Mouse (Mus musculus) CD4-positive, CD25-positive, alpha-beta regulatory T cell, adult 4 months (primary cell): ENCODE measurements around the gene Snx8. TPM values are rescaled to one million over a fixed set of nuclear protein-coding genes. Genes with fewer than 3 reads are reported as not detected.
"Not testable (repeated sequence)": the region's sequence is repeated elsewhere in the genome, so short reads cannot be mapped to it uniquely, and the experiment has no call there.

Experiments
- ATAC-seq: one replicate; pipeline ENCODE4 v1.8.0; 2017
- polyA plus RNA-seq, 2 experiments: library from polyadenylated mRNA; unstranded; fragments of 100-300 nt; shearing (Covaris generic); gene quantifications; one replicate each; pipeline ENCODE4 v1.2.1; 2017

The Snx8 gene
- polyA plus RNA-seq, 2 experiments from 2014 or later: 0.30 to 6.1 TPM

- no peak for ATAC-seq
These were observed 5.5 kb downstream of the Snx8 start for GRCm38 (mm10) chr5:140383559-140383958.

GRCm38 (mm10) chr5:140382688-140383087 is 6.4 kb downstream of the Snx8 start:
- ATAC-seq: no peak

- no peak for ATAC-seq
These were observed 7.9 kb downstream of the Snx8 start for GRCm38 (mm10) chr5:140381156-140381555.

DNA sequence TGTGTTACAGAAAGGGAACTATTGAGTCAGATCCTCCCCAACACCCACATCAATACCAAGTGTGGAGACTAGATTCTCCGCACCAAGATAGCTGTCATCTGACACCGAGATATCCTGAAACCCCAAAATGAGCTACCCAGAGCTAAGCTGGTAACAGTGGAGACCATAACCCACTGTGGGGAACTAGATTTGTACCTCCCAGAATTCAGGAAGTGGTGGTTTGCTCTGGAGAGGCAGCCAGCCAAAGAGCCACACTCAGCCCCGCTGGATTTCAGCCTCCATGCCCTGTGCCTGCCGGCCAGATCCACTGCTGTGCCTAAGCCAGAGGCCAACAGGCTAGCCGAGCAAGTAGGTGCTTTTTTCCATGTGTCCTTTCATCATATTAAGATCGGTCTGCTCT is 9.8 kb downstream of the Snx8 start:
- no peak for ATAC-seq

GRCm38 (mm10) chr5:140378121-140378853 is 10.8 kb downstream of the Snx8 start:
- no peak for ATAC-seq

DNA sequence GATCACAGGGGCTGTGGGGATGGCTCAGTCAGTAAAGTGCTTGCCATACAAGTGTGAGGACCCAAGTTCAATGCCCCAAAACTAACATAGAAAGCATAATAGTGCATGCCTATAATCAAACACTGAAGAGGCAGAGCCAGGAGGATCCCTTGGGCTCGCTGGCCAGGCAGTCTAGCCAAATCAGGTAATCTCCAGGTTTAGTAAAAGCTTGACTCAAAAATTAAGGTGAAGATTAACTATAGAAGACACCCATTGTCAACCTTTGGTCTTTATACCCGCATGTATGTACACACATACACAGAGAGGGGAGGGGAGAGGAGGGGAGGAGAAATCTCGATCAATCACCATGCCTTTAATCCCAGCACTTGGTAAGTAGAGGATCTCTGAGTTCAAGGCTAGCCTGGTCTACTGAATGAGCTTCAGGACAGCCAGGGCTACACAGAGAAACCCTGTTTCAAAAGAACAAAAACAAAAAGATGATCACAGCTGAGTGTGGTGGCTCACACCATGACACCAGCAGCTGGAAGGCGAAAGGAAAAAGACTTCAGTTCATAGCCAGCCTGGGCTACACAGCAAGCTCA is 13.7 kb downstream of the Snx8 start:
- no peak for ATAC-seq

DNA sequence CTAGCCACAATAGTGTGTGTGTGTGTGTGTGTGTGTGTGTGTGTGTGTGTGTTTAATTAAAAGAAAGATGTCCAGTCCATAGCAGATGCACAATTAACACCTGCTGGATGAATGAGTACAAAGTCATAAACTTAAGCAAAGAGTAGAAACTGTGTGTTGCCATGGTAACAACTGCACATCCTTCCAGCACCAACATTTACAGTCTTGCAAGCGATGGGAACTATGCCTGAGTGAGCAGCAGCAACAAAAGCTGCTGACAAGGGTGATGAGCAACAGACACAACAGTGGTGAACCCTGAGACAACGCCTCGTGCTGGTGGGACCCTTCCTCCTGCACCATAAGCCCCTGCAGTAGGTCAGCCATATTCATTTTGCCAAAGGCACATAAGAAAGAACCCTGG is 14.8 kb downstream of the Snx8 start:
- no peak for ATAC-seq

GRCm38 (mm10) chr5:140373711-140374110 is 15.4 kb downstream of the Snx8 start:
- no peak for ATAC-seq

- no peak for ATAC-seq
These were observed 17.4 kb downstream of the Snx8 start for GRCm38 (mm10) chr5:140371671-140372070.

DNA sequence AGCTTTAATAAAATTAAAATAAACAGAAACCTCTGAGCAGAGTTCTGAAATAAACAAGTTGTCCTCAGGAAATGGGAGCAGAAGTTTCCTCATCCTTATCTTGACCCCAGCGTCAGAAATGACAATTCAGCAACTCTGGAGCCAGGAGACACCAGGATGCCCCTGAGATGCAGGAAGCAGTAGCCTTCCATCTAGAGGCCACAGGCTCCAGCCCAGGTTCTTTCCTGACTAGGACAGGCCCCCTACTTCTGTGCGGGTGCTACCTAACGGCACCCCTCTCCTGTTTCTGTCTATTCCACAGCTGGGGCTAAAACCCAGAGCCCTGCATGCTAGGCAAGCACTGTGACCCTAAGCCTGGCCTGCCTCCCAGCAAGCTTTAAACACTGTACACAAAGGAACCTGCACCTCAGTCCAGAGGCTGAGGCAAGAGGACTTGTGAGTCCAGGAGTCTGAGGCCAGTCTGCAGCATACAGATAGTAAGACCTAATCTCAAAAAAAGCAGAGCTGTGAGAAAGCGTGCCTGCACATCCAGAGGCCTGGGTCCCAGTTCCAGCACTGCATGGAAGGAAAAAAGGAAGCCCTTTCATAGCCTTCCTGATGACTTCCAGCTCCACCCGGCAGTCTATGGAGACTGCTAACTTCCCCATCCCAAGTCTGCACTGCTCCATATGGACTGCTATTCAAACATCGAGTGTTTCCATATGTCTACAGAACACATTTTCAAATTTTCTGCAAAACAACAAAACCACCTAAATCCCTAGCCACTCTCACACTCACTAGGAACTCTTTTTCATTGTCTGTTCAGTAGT is 18.4 kb downstream of the Snx8 start:
- no peak for ATAC-seq

DNA sequence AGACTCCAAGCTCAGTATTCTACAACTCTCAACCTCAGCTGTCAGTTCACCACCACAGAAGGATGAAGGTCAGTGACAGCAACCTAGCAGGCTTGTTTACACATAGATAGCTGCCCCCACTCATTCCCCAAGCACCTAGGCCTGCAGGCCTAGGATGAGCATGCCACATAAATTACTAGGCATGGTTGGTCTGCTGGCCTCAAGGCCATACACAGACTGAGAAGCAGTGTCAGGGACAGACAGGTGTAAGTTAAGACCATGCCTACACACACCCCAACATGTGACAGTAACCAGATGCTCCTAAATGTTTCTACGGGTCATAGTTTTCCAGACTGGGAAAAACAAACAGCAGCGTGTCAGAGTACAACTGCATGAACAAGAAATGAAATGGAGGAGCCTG is 19.6 kb downstream of the Snx8 start:
- ATAC-seq: no peak

DNA sequence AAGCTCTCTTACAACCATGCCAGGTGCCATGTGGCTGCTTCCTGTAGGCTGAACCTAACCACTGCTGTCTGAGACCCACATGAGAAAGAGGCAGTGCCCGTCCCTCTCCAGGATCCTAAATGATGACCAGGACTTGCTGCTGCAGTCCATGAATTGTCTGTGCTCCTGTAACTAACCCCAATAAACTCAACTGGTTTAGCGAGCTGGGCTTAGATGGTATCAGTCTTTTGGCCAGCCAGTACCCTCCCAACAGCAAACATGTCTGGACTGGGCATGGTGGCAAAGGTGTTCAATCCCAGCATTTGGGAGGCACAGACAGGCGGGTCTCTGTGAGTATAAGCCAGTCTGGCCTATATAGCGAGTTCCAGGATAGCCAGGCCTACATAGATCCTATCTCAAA is 20.1 kb downstream of the Snx8 start:
- ATAC-seq: no peak

DNA sequence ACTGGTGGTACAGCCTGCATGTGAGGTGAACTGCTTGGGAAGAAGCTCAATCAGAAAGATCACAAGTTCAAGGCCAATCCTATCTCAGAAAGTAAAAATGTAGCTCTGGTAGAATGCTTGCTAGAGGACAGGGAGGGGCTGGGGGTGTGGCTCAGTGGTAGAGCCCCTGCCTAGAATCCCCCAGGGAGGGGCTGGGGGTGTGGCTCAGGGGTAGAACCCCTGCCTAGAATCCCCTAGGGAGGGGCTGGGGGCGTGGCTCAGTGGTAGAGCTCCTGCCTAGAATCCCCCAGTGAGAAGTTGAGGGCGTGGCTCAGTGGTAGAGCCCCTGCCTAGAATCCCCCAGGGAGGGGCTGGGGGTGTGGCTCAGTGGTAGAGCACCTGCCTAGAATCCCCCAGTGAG is 20.9 kb downstream of the Snx8 start:
- not testable (repeated sequence) for ATAC-seq

- ATAC-seq: no peak
These were observed 24.6 kb downstream of the Snx8 start for GRCm38 (mm10) chr5:140364415-140364814.

- no peak for ATAC-seq
These were observed 29.0 kb downstream of the Snx8 start for GRCm38 (mm10) chr5:140359930-140360674.

DNA sequence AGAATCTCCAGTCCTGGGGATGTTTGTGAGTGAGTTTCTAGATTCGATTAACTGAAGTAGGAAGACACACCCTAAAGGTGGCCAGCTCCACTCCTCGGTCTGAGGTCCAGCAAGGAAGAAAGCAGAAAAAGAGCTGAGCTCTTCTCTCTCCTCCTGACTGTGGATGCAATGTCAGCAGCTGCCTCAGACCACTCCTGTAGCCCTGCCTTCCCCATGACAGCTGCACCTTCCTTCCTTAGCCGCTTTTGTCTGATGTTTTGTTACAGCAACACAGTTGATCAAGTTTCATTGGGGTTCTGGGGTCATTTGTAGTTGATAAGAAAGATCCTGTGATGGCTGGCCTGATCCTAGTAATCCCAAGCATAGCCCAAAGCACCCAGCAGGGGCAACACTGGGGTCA is 31.6 kb downstream of the Snx8 start:
- ATAC-seq: no peak

DNA sequence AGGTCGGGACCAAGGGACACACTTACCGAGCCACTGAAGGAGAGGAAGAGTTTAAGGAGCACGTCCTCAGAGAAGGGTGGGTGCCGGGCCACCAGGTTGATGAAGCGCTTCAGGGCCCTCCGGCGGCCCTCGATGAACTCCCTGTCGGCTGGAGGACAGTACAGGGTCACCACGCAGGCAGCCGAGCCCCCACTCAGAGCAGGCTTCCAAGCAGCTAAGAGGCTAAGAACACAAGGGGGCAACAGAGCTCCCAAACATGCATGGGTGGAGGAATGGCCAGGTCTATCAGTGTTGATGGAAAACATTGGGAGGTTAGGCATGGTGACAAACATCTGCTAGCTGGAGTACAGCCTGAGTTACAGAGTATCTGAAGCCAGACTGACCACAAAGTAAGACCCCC is 33.1 kb downstream of the Snx8 start:
- no peak for ATAC-seq

- ATAC-seq: no peak
These were observed 36.7 kb downstream of the Snx8 start for GRCm38 (mm10) chr5:140352352-140352751.

DNA sequence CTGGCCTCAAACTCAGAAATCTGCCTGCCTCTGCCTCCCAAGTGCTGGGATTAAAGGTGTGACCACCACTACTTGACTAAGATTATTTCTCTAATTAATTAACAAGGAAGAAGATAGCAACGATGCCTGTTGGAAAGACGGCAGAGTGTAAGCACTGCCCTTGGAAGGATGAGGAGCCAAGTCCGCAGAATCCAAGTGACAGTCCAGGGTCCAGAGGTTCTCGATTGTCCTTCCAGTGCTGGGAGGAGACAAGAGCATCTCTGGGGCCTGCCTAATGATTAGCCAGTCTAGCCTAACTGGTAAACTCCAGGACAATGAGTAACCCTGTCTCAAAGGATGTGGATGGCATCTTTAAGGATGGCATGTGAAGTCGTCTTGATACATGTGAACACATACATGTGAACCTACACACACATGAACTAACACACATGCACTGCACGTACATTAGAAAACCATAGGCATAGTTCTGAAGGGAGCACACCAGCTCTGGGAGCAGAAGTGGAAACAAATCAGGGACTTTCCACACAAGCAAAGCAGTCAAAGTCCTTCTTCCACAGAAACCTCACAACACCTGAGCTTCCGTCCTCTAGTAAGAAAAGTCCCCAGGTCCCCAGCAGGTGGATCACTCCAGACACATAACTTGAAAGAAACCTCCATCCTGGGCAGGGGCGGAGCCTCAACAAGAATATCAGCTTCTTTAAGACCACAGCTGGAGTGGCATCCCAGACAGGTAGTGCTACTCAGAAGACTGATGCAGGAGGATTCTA is 38.1 kb downstream of the Snx8 start:
- ATAC-seq: no peak

GRCm38 (mm10) chr5:140349882-140350281 is 39.2 kb downstream of the Snx8 start:
- no peak for ATAC-seq

GRCm38 (mm10) chr5:140346050-140346449 is 43.0 kb downstream of the Snx8 start:
- no peak for ATAC-seq

DNA sequence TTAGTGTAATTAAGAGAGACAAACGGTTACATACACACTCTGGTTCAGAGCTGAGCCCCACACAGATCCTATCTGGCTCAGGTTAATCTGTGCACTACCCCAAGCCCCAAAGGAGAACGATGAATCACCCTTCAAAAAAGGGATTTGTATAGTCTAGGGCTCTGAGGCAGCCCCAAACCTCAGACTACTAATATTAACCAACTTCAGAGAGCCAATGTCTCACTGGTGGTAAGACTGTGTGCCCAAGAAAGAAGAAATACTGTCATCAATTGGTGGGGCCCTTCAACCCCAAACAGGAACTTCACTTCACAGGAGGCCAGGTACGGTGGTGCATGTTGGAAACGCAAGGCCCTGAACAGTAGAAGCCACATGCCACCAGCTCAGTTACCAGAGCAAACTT is 43.8 kb downstream of the Snx8 start:
- ATAC-seq: no peak
